Mouse (Mus musculus) spleen, embryonic (tissue): ENCODE measurements around the gene AI413582.

Experiments used
- CTCF ChIA-PET: fragments of 350-600 bp; sonication (Branson Sonifier 250); formaldehyde crosslinking; loops from one replicate; lab custom pipeline; 2022; lab: Charles Lee

The AI413582 gene

GRCm38 (mm10) chr17:27528030-27528429 lies 37.5 kb downstream of the AI413582 start:
- CTCF ChIA-PET = interaction anchor here (0.6 kb wide), 1 partner anchor 1187 kb away, joined by 3 read pairs; no protein-coding TSS in a partner anchor

- CTCF ChIA-PET = no interaction called here
Observed at GRCm38 (mm10) chr17:27527188-27527587, 38.4 kb downstream of the AI413582 start.

GRCm38 (mm10) chr17:27523121-27523520 lies 42.4 kb downstream of the AI413582 start:
- CTCF ChIA-PET = no interaction called here

- CTCF ChIA-PET = no interaction called here
Observed at GRCm38 (mm10) chr17:27521303-27521702, 44.3 kb downstream of the AI413582 start, which contains the start of gene Grm4. Gene Grm4, minus strand, starts transcription at chr17:27521403.

DNA sequence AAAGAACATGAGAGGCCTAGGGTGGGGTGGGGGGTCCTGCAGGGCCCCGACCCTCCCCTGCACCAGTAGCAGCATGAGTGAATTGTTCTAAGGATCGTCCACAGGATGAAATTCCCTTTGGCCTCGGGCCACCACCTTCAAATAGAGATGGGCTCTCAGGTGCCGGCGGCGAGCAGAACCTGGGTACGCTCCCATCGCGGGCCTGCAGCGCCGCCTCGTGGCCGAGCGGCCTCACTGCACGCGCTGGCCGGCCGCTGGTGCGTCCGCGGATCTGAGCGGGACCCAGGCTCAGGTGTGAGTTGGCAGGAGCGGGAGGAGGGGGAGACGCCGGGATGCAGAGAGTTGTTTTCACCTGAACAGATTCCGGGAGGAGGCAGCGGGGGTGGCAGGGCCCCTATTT lies 45.0 kb downstream of the AI413582 start:
- CTCF ChIA-PET = interaction anchor here (0.6 to 1.6 kb wide), 2 partner anchors 331 to 433 kb away, joined by 3 to 4 read pairs; no protein-coding TSS in a partner anchor

DNA sequence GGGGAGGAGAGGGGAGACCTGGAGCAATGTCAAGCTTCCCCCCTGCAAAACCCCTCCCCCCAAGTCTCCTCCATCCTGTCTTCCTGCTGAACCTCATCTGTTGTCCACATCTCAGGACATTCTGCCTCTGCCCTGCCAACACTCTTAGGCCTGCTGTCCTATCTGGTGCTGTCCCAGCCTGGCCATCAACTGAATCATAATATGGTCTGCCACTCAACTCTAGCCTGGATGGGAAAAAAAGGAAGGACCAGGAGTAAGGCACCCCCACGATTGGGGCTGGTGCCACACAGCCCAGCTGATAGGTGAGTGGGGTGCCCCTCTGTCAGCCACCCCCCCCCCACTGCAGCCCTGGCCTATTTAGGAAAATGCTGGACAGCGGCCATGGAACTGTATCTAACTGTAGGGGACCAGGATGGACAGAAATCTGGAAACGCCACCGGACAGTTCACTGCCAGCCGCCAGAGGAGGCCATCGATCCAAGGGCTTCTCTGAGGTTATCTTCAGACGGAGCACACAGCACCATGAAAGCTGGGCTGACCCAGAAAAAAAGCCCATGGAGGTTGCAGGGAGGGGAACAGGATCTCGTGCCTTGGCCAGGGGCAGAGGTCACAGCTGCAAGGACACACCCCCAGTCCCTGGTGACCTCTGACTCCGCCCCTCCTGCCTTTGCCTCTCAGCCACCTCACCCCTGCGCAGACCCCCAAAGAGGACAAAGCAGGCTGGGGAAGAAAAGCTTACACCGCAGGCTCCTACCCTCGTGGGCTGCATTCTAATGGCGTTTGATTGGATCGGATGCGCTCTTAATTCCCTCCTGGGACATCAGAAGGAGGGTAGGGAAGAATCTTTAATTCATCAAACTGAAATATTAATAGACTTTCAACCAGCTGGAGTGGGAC lies 46.6 kb downstream of the AI413582 start:
- CTCF ChIA-PET = interaction anchor here (0.8 kb wide), 1 partner anchor 69 kb away, joined by 3 read pairs; no protein-coding TSS in a partner anchor

DNA sequence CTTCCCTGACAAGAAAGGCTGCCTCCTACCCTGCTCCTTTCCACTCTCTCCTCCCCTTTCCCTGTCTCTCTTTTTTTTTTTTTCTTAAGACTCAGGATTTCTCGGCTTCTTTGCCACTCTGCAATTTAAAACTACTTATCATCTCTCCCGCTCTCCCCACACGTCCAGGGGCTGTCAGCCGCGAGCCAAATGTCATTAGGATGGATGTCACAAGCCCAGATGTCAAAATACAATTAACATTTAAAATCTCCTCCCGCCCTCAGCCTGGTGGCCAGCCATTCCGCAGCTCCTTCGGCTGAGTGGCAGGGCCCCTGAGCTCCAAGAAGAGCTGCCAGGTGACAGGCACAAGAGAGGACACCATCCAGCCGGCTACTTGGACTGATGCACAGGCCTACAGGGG lies 47.3 kb downstream of the AI413582 start:
- CTCF ChIA-PET = no interaction called here

GRCm38 (mm10) chr17:27513916-27514762 lies 51.4 kb downstream of the AI413582 start:
- CTCF ChIA-PET = no interaction called here
